Mouse (Mus musculus) liver, embryonic 12.5 days (tissue): ENCODE measurements around the gene Gm42420. TPM values are rescaled to one million over a fixed set of nuclear protein-coding genes. Genes with fewer than 3 reads are reported as not detected.

Experiments used
- ATAC-seq: fragments of 200-750 bp; cut with Nextera tagmentation; 2 replicates; pipeline ENCODE4 v1.8.0; 2017; ENCODE audit warnings: moderate number of reproducible peaks, mild to moderate bottlenecking, moderate library complexity
- H3K27ac ChIP-seq: fragments of 300-500 bp; sonication (generic); 2 replicates; pipeline ENCODE4 v1.5.1; 2016; ENCODE audit warnings: mild to moderate bottlenecking
- H3K27me3 ChIP-seq: fragments of 300-500 bp; sonication (generic); replicated peaks from 2 replicates; pipeline ENCODE4 v1.6.1; 2016; ENCODE audit warnings: mild to moderate bottlenecking, moderate library complexity
- H3K36me3 ChIP-seq: fragments of 300-500 bp; sonication (generic); 2 replicates; pipeline ENCODE4 v1.6.1; 2016; ENCODE audit warnings: mild to moderate bottlenecking, moderate library complexity
- H3K4me1 ChIP-seq: fragments of 300-500 bp; sonication (generic); 2 replicates; pipeline ENCODE4 v1.6.1; 2016
- H3K4me2 ChIP-seq: fragments of 300-500 bp; sonication (generic); 2 replicates; pipeline ENCODE4 v1.6.1; 2016; ENCODE audit warnings: mild to moderate bottlenecking, moderate library complexity
- H3K4me3 ChIP-seq: fragments of 300-500 bp; sonication (generic); 2 replicates; pipeline ENCODE4 v1.5.1; 2016; ENCODE audit warnings: mild to moderate bottlenecking, moderate library complexity
- H3K9ac ChIP-seq: fragments of 300-500 bp; sonication (generic); 2 replicates; pipeline ENCODE4 v1.6.1; 2016; ENCODE audit warnings: mild to moderate bottlenecking, moderate library complexity
- H3K9me3 ChIP-seq: fragments of 300-500 bp; sonication (generic); replicated peaks from 2 replicates; pipeline ENCODE4 v1.6.1; 2016; ENCODE audit warnings: mild to moderate bottlenecking, moderate library complexity
- WGBS: fragments of 180-500 bp; shearing (Covaris S2); methylation state at CpG from one replicate; pipeline ENCODE4 v1.1.7; 2016; ENCODE audit not compliant: insufficient replicate concordance; 5-methylcytosine and 5-hydroxymethylcytosine counted together
- polyA plus RNA-seq: library from polyadenylated mRNA; unstranded; fragments of >200 nt; fragmentation: Nextera tagmentation; extraction: Ambion mirVana; gene quantifications from 2 replicates; pipeline ENCODE4 v1.2.1, GENCODE M21; 2016

Gene Gm42420
- polyA plus RNA-seq, 1 experiment from 2014 or later, result 0.89 TPM

DNA sequence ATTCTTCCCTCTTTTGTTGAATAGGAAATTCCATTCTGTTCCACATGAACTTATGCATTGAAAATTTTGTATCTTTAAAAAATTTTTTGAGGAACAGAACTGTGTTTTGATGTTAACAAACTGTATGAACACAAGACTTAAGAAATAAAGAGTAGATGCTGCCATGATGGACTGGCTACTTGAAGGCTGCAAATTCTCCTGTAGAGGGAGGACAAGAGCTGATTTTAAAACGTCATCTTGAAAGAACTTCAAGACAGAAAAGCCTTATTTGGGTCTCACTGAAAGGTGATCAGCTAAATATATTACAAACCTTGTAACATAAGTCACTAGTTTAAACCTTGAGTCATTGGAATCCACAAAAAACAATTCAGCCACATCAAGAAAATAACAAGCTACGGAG lies 24.7 kb downstream of the Gm42420 start:
- no peaks in the 10 kb centered on the region for H3K27me3 ChIP-seq

GRCm38 (mm10) chr6:39611296-39611695 lies 25.7 kb downstream of the Gm42420 start:
- H3K27ac ChIP-seq, result no peak overlapping the region
- no peaks in the 10 kb centered on the region for H3K4me1 ChIP-seq
- H3K36me3 ChIP-seq, result peaks cover 39% of the 10 kb centered on the region
- H3K9ac ChIP-seq, result no peak overlapping the region
- no peaks in the 10 kb centered on the region for H3K27me3 ChIP-seq
- ATAC-seq, result no peak
- 84% methylated on average over 2 of the region's 2 CpGs for WGBS
- H3K4me2 ChIP-seq, result no peak overlapping the region
- no peak overlapping the region for H3K4me3 ChIP-seq
- H3K9me3 ChIP-seq, result no peaks in the 10 kb centered on the region

More for the DNA sequence above, 24.7 kb downstream of the Gm42420 start:
- ATAC-seq, result no peak
- WGBS, result 78% methylated on average over 2 of the region's 2 CpGs
- Histone ChIP-seq H3K4me3 (no peak overlapping the region), H3K9me3 (no peaks in the 10 kb centered on the region), H3K4me1 (no peaks in the 10 kb centered on the region), H3K9ac (no peak overlapping the region), H3K36me3 (peaks cover 31% of the 10 kb centered on the region), H3K4me2 (no peak overlapping the region), H3K27ac (no peak overlapping the region)

Other genes with a start within 250 kb of the Gm42420 start
- gene Slc37a3, start 208.1 kb upstream of the Gm42420 start, polyA plus RNA-seq, result 8.0 and 10.3 TPM in 2 replicates
- 0.11 and 0.27 TPM in 2 replicates for gene Rab19, start 204.6 kb upstream of the Gm42420 start, polyA plus RNA-seq
- 160 and 163 TPM in 2 replicates for gene Mkrn1, start 165.3 kb upstream of the Gm42420 start, polyA plus RNA-seq
- gene Dennd2a, start 27.9 kb upstream of the Gm42420 start, polyA plus RNA-seq, result 4.6 and 5.0 TPM in 2 replicates
- gene Adck2, start 11.9 kb upstream of the Gm42420 start, polyA plus RNA-seq, result 11.9 and 13.1 TPM in 2 replicates
- 252 and 269 TPM in 2 replicates for gene Ndufb2, start 6.8 kb downstream of the Gm42420 start, polyA plus RNA-seq
- 10.7 and 11.0 TPM in 2 replicates for gene Braf, start 139.7 kb downstream of the Gm42420 start, polyA plus RNA-seq
- gene Mrps33, start 225.2 kb downstream of the Gm42420 start, polyA plus RNA-seq, result 108 and 110 TPM in 2 replicates